Mouse (Mus musculus) forebrain, embryonic 16.5 days (tissue): Measurements from ENCODE around the gene Rhox4a2. TPM values are rescaled to one million over a fixed set of nuclear protein-coding genes. Genes with fewer than 3 reads are reported as not detected.
"Not testable (repeated sequence)": the region's sequence is repeated elsewhere in the genome, so short reads cannot be mapped to it uniquely, and the experiment has no call there.

ENCODE experiments used
- ATAC-seq: fragments of 200-750 bp; cut with Nextera tagmentation; 2 replicates; pipeline ENCODE4 v1.8.0; 2017; ENCODE audit warnings: mild to moderate bottlenecking, moderate library complexity
- H3K27ac ChIP-seq: fragments of 300-500 bp; sonication (generic); 2 replicates; pipeline ENCODE4 v1.5.1; 2014; ENCODE audit warnings: low read length, control low read depth
- H3K27me3 ChIP-seq: fragments of 300-500 bp; sonication (generic); replicated peaks from 2 replicates; pipeline ENCODE4 v1.6.1; 2014; ENCODE audit warnings: low read length; ENCODE audit not compliant: control insufficient read depth, insufficient read depth
- H3K36me3 ChIP-seq: fragments of 300-500 bp; sonication (generic); 2 replicates; pipeline ENCODE4 v1.6.1; 2014; ENCODE audit not compliant: control insufficient read depth, insufficient read depth
- H3K4me1 ChIP-seq: fragments of 300-500 bp; sonication (generic); replicated peaks from 2 replicates; pipeline ENCODE4 v1.6.1; 2014; ENCODE audit warnings: low read length; ENCODE audit not compliant: control insufficient read depth, insufficient read depth
- H3K4me2 ChIP-seq: fragments of 300-500 bp; sonication (generic); 2 replicates; pipeline ENCODE4 v1.6.1; 2014; ENCODE audit warnings: mild to moderate bottlenecking, low read length, control low read depth
- H3K4me3 ChIP-seq: fragments of 300-500 bp; sonication (generic); replicated peaks from 2 replicates; pipeline ENCODE4 v1.5.1; 2014; ENCODE audit warnings: mild to moderate bottlenecking, low read length, control low read depth
- H3K9ac ChIP-seq: fragments of 300-500 bp; sonication (generic); replicated peaks from 2 replicates; pipeline ENCODE4 v1.6.1; 2014; ENCODE audit warnings: low read depth, low read length, control low read depth
- H3K9me3 ChIP-seq: fragments of 300-500 bp; sonication (generic); 2 replicates; pipeline ENCODE4 v1.6.1; 2016; ENCODE audit warnings: low read length; ENCODE audit not compliant: control insufficient read depth
- WGBS: fragments of 180-500 bp; shearing (Covaris S2); extraction: QIAGEN DNeasy Blood & Tissue Kit; methylation state at CpG from one replicate; pipeline ENCODE4 v1.1.7; 2014; 5-methylcytosine and 5-hydroxymethylcytosine counted together
- polyA plus RNA-seq: library from polyadenylated mRNA; unstranded; fragments of >200 nt; fragmentation: Nextera tagmentation; extraction: Ambion mirVana; gene quantifications from 2 replicates; pipeline ENCODE4 v1.2.1, GENCODE M21; 2015

Gene Rhox4a2
- polyA plus RNA-seq = not detected in 2 replicates

DNA sequence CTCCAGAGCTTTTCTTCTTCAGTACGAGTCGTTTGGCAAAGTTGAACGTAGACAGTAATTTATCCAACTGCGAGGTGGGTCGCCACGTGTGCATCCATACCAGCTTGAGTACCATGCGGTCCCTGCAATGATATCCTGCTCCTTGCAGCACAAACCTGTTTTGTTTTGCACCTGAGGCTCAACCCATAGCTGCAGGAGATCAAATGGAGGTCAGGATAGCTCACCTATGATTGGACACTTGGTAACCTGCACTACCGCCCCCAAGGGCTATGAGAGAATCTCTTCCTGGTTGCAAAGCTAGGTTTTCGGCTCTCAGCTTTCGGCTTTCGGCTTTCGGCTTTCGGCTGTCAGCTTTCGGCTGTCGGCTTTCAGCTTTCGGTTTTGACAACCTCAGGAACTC is at the start of gene Rhox4a2:
TSS of gene Rhox4a2 (plus strand) at position 301 of the 400 bp plus-strand sequence.
- not testable (repeated sequence) for H3K27ac ChIP-seq, H3K27me3 ChIP-seq, H3K4me3 ChIP-seq, H3K9me3 ChIP-seq, ATAC-seq, H3K9ac ChIP-seq, H3K36me3 ChIP-seq, H3K4me2 ChIP-seq, H3K4me1 ChIP-seq
- WGBS = 93% methylated on average over 8 of the region's 16 CpGs

DNA sequence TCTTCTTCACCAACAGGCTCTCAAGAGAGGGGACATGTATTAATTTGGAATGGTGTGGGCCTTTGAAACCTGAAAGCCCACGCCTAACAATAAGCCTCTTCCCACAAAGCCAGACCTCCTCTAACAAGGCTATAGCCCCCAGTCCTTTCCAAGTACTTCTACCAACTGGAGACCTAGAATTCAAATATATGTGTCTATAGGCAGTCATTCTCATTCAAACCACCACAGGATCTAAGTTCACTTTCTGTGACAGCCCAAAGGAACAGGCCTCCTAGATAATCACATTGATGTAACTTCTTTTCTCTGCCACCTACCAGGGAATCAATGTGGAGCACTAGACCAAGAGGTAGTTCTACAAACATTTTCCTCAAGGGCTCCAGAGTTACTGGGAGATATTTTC is 10.9 kb upstream of the Rhox4a2 start, which contains the start of gene Rhox3a2:
TSS of gene Rhox3a2 (plus strand) at position 301 of the 400 bp plus-strand sequence.
- H3K4me2 ChIP-seq, H3K27ac ChIP-seq, H3K27me3 ChIP-seq, H3K36me3 ChIP-seq, H3K4me3 ChIP-seq, H3K9me3 ChIP-seq, ATAC-seq, H3K4me1 ChIP-seq, H3K9ac ChIP-seq: not testable (repeated sequence)
- WGBS = no CpG with 5 or more reads among the region's 1 CpGs

DNA sequence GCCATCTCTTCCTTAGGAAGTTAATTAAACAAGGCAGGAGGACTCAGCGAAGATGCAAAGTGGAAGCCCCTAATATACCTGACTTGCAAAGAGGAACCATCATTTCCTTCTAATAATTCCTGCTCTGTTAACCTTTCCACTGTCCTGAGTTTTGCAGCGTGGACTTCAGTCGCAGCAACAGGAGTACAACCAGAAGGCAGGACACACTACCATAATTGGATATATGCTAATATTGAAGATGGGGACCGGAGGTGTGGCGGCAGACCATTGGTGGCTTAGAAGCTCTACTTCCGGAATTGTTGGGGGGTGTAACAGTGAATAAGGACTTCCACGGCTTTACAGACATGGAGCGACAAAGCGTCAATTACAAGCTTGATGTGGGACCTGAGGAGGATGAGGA is 21.1 kb downstream of the Rhox4a2 start, which contains the start of gene Rhox2b:
TSS of gene Rhox2b (plus strand) at position 301 of the 400 bp plus-strand sequence.
- not testable (repeated sequence) for H3K36me3 ChIP-seq, ATAC-seq, H3K4me2 ChIP-seq, H3K9ac ChIP-seq, H3K27me3 ChIP-seq, H3K9me3 ChIP-seq, H3K4me1 ChIP-seq, H3K4me3 ChIP-seq, H3K27ac ChIP-seq
- no CpG with 5 or more reads among the region's 9 CpGs for WGBS

DNA sequence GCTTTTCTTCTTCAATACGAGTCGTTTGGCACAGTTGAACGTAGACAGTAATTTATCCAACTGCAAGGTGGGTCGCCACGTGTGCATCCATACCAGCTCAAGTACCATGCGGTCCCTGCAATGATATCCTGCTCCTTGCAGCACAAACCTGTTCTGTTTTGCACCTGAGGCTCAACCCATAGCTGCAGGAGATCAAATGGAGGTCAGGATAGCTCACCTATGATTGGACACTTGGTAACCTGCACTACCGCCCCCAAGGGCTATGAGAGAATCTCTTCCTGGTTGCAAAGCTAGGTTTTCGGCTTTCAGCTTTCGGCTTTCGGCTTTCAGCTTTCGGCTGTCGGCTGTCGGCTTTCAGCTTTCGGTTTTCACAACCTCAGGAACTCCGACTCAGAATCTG is 41.5 kb downstream of the Rhox4a2 start, which contains the start of gene Rhox4b:
TSS of gene Rhox4b (plus strand) at position 301 of the 400 bp plus-strand sequence.
- not testable (repeated sequence) for H3K4me1 ChIP-seq, ATAC-seq, H3K27me3 ChIP-seq, H3K4me3 ChIP-seq, H3K9me3 ChIP-seq, H3K9ac ChIP-seq, H3K4me2 ChIP-seq, H3K36me3 ChIP-seq, H3K27ac ChIP-seq
- WGBS = 84% methylated on average over 14 of the region's 15 CpGs

Other genes starting within 250 kb of the Rhox4a2 start
- 0.15 TPM in 1 of 2 replicates, not detected in the other for gene Akap14, start 222.0 kb upstream of the Rhox4a2 start, polyA plus RNA-seq
- gene Ndufa1, start 199.7 kb upstream of the Rhox4a2 start, polyA plus RNA-seq = 384 and 446 TPM in 2 replicates
- 15.7 TPM in 2 replicates for gene Rnf113a1, start 199.6 kb upstream of the Rhox4a2 start, polyA plus RNA-seq
- gene Gm9, start 179.8 kb upstream of the Rhox4a2 start, polyA plus RNA-seq = not detected in 2 replicates
- gene Rhox1, start 168.6 kb upstream of the Rhox4a2 start, polyA plus RNA-seq = not detected in 2 replicates
- gene Rhox2a, start 145.9 kb upstream of the Rhox4a2 start, polyA plus RNA-seq = not detected in 2 replicates
- not detected in 2 replicates for gene Rhox3a, start 140.9 kb upstream of the Rhox4a2 start, polyA plus RNA-seq
- not detected in 2 replicates for gene Rhox4a, start 125.5 kb upstream of the Rhox4a2 start, polyA plus RNA-seq
- not detected in 2 replicates for gene Rhox3a2, start 10.8 kb upstream of the Rhox4a2 start, polyA plus RNA-seq
- not detected in 2 replicates for gene Rhox2b, start 21.2 kb downstream of the Rhox4a2 start, polyA plus RNA-seq
- gene Rhox4b, start 41.6 kb downstream of the Rhox4a2 start, polyA plus RNA-seq = not detected in 2 replicates
- gene Rhox2c, start 62.8 kb downstream of the Rhox4a2 start, polyA plus RNA-seq = not detected in 2 replicates
- not detected in 2 replicates for gene Rhox3c, start 67.7 kb downstream of the Rhox4a2 start, polyA plus RNA-seq
- not detected in 2 replicates for gene Rhox4c, start 89.5 kb downstream of the Rhox4a2 start, polyA plus RNA-seq
- gene Rhox2d, start 102.6 kb downstream of the Rhox4a2 start, polyA plus RNA-seq = not detected in 2 replicates
- not detected in 2 replicates for gene Rhox4d, start 123.5 kb downstream of the Rhox4a2 start, polyA plus RNA-seq
- gene Rhox2e, start 139.6 kb downstream of the Rhox4a2 start, polyA plus RNA-seq = not detected in 2 replicates
- not detected in 2 replicates for gene Rhox3e, start 151.2 kb downstream of the Rhox4a2 start, polyA plus RNA-seq
- gene Rhox4e, start 166.6 kb downstream of the Rhox4a2 start, polyA plus RNA-seq = not detected in 2 replicates
- not detected in 2 replicates for gene Rhox2f, start 180.6 kb downstream of the Rhox4a2 start, polyA plus RNA-seq
- not detected in 2 replicates for gene Rhox3f, start 190.1 kb downstream of the Rhox4a2 start, polyA plus RNA-seq
- not detected in 2 replicates for gene Rhox4f, start 216.9 kb downstream of the Rhox4a2 start, polyA plus RNA-seq
- gene Rhox3g, start 237.8 kb downstream of the Rhox4a2 start, polyA plus RNA-seq = not detected in 2 replicates